Mouse (Mus musculus) lung, embryonic 14.5 days (tissue): ENCODE measurements around the gene Tmcc2. TPM values are rescaled to one million over a fixed set of nuclear protein-coding genes. Genes with fewer than 3 reads are reported as not detected.
A peak's percentile ranks its signal among the peaks of the same experiment; 100 is the strongest.

Experiments used
- ATAC-seq: fragments of 200-750 bp; cut with Nextera tagmentation; 2 replicates; pipeline ENCODE4 v1.8.0; 2017; ENCODE audit warnings: mild to moderate bottlenecking, moderate TSS enrichment, moderate library complexity; ENCODE audit not compliant: insufficient read depth
- DNase-seq: peaks from one replicate; pipeline ENCODE4 v3.0.0-alpha.2; 2015
- H3K27ac ChIP-seq: fragments of 300-500 bp; sonication (generic); 2 replicates; pipeline ENCODE4 v1.5.1; 2014; ENCODE audit warnings: low read depth, mild to moderate bottlenecking, moderate library complexity
- H3K27me3 ChIP-seq: fragments of 300-500 bp; sonication (generic); 2 replicates; pipeline ENCODE4 v1.6.1; 2014; ENCODE audit warnings: low read length, control low read depth; ENCODE audit not compliant: insufficient read depth
- H3K36me3 ChIP-seq: fragments of 300-500 bp; sonication (generic); 2 replicates; pipeline ENCODE4 v1.6.1; 2014; ENCODE audit warnings: control low read depth; ENCODE audit not compliant: insufficient read depth
- H3K4me1 ChIP-seq: fragments of 300-500 bp; sonication (generic); 2 replicates; pipeline ENCODE4 v1.6.1; 2014; ENCODE audit warnings: antibody characterized with exemption, control low read depth; ENCODE audit not compliant: insufficient read depth
- H3K4me2 ChIP-seq: fragments of 300-500 bp; sonication (generic); 2 replicates; pipeline ENCODE4 v1.6.1; 2014; ENCODE audit warnings: mild to moderate bottlenecking
- H3K4me3 ChIP-seq: fragments of 300-500 bp; sonication (generic); 2 replicates; pipeline ENCODE4 v1.5.1; 2014; ENCODE audit warnings: low read depth, low read length
- H3K9ac ChIP-seq: fragments of 300-500 bp; sonication (generic); 2 replicates; pipeline ENCODE4 v1.6.1; 2014
- H3K9me3 ChIP-seq: fragments of 300-500 bp; sonication (generic); 2 replicates; pipeline ENCODE4 v1.6.1; 2016; ENCODE audit warnings: low read depth, low read length, control low read depth
- CTCF ChIP-seq: IDR thresholded peaks from 2 replicates; pipeline ENCODE4 v1.5.1; 2016; ENCODE audit warnings: antibody characterized with exemption, low read depth
- WGBS: fragments of 180-500 bp; shearing (Covaris S2); extraction: QIAGEN DNeasy Blood & Tissue Kit; methylation state at CpG from one replicate; pipeline ENCODE4 v1.1.7; 2014; 5-methylcytosine and 5-hydroxymethylcytosine counted together
- polyA plus RNA-seq: library from polyadenylated mRNA; unstranded; fragments of >200 nt; fragmentation: Nextera tagmentation; extraction: Ambion mirVana; gene quantifications from 2 replicates; pipeline ENCODE4 v1.2.1, GENCODE M21; 2014

The Tmcc2 gene
- polyA plus RNA-seq, 1 experiment from 2014 or later, result 10.3 TPM

DNA sequence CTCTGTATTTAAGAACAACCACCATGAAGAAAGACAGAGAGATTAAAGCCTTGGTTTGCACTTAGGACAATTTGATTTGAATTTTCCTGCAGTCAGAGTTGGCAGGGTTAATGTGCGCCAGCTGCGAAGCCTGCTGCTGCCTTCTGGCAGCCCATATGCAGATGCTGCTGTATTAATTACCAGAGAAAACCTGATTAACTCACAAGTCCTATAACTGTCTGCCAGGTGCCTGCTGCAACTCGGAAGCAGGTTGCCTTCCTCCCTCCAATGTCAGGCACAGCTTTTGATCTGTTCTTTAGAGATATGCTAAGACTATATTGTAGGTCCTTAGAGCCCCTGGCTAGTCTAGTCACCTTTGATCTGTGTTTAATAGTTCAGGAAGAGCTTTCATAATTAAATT is 39.7 kb upstream of the Tmcc2 start:
- Histone ChIP-seq H3K9ac (no peak overlapping the region), H3K27ac (no peak overlapping the region), H3K36me3 (peaks cover 13% of the 10 kb centered on the region; the same call in 1 of the 2 replicates), H3K4me2 (no peak overlapping the region), H3K27me3 (no peaks in the 10 kb centered on the region), H3K9me3 (no peaks in the 10 kb centered on the region), H3K4me3 (no peak overlapping the region), H3K4me1 (no peaks in the 10 kb centered on the region)
- DNase-seq (no peak), ATAC-seq (no peak)
- no peak for TF ChIP-seq CTCF
- 76% methylated on average over 3 of the region's 3 CpGs for WGBS

DNA sequence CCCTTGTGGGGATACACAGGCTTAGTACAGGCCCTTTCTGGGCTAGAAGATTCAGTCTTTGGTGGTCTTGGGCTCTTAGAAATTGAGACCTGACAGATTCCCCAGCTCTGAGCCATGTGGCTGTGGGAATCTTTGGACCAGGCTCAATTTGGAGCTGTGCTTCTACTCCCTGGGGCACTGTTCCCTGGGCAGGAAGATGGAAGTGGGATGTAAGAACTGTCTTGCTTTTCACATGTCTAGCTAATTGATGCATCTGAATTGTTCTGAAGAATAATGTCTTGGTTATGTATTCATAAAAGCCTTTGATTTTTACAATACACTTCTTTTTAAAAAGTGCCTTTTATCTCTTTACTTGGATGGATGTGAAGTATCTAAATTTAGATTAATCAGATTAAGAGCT is 34.5 kb upstream of the Tmcc2 start:
- no peak overlapping the region for H3K4me3 ChIP-seq
- ATAC-seq (no peak), DNase-seq (no peak)
- no peak overlapping the region for H3K9ac ChIP-seq
- 0 out of 2 replicates have a peak, but pooled peaks cover 4% of the 10 kb centered on the region for H3K36me3 ChIP-seq
- H3K27ac ChIP-seq, result no peak overlapping the region
- H3K4me2 ChIP-seq, result no peak overlapping the region
- H3K4me1 ChIP-seq, result 0 out of 2 replicates have a peak, but pooled peaks cover 3% of the 10 kb centered on the region
- no peaks in the 10 kb centered on the region for H3K27me3 ChIP-seq
- TF ChIP-seq CTCF, result no peak
- no peaks in the 10 kb centered on the region for H3K9me3 ChIP-seq

DNA sequence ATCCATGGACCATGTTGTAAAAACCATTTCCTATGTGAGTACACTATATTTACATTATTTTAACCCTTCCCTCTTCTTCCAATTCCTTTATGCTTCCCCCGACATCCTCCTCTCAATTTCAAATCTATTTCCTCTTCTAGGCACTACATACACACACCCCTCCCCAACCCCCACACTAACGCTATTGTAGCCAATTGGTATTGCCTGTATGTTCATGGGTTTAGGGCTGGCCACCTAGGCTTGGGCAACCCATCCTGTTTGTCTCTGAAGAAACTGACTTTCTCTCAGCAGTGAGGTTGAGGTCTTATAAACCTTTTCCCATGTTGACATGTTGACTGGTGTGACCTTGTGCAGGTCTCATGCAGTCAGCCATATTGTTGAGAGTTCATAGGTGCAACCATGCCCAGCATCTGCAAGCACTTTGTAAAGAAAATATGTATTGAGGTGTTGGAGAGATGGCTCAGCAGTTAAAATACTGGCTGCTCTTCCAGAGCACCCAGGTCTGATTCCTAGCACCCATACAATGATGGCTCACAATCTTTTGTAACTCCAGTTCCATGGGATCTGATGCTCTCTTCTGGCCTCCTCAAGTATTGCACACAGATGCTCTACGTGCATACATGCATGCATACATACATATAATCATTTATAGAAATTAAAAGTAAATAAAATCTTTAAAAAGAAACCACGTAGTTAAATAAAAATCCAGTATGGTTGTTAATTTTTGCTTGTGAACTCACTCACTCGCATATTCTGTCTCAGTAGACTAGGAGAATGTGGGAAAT is 32.0 kb upstream of the Tmcc2 start:
- 85% methylated on average over 5 of the region's 5 CpGs for WGBS
- no peak overlapping the region for H3K27ac ChIP-seq
- no peak for ATAC-seq
- 0 out of 2 replicates have a peak, but pooled peaks have one; percentile 13 for TF ChIP-seq CTCF
- H3K36me3 ChIP-seq, result 0 out of 2 replicates have a peak, but pooled peaks cover 4% of the 10 kb centered on the region
- no peaks in the 10 kb centered on the region for H3K27me3 ChIP-seq
- no peak overlapping the region for H3K9ac ChIP-seq
- H3K9me3 ChIP-seq, result no peaks in the 10 kb centered on the region
- DNase-seq, result no peak
- no peak overlapping the region for H3K4me3 ChIP-seq
- H3K4me1 ChIP-seq, result peaks cover 10% of the 10 kb centered on the region; the same call in 1 of the 2 replicates
- H3K4me2 ChIP-seq, result no peak overlapping the region

DNA sequence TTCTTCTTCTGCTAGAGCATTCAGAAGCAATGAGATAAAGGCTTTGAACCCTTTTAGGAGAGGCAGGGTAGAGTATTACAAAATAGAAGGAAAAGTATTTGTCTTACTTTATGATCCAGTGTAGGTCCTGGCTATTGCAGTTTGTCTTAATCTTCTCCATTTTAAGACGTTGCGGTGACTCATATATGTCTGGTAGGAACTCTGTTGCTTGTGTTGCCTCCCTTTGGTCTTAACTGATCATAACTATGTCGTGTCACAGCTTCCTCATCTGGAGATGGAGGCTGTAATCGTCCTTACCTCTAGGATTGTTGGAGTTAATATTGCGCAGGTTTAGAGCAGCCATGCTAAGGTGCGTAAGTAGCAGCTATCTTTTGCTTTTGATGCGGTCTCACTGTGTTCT is 29.6 kb upstream of the Tmcc2 start:
- H3K9me3 ChIP-seq, result no peaks in the 10 kb centered on the region
- peaks cover 10% of the 10 kb centered on the region; the same call in 1 of the 2 replicates for H3K4me1 ChIP-seq
- no peaks in the 10 kb centered on the region for H3K27me3 ChIP-seq
- H3K27ac ChIP-seq, result no peak overlapping the region
- H3K4me3 ChIP-seq, result no peak overlapping the region
- H3K9ac ChIP-seq, result no peak overlapping the region
- no peak for ATAC-seq
- H3K4me2 ChIP-seq, result no peak overlapping the region
- H3K36me3 ChIP-seq, result 0 out of 2 replicates have a peak, but pooled peaks cover 4% of the 10 kb centered on the region
- no peak for DNase-seq
- WGBS, result 85% methylated on average over 7 of the region's 7 CpGs
- no peak for TF ChIP-seq CTCF

DNA sequence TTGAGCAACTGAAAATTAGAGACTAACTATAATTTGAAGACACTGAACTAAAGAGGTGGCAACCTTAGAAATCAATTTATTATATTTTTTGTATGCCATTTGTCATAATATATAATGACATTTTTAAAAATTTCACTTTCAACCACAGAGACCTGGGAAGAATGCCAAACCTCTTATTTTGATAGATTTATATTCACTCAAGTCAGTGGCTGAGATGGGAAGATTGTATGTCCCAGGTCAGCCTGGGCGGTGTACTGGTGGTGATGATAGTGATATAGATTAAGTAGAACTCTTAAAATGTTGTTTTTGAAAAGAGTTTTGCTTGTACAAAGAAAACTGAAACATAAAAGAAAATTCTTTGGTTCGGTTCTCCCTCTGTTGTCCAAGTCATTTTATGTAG is 29.1 kb upstream of the Tmcc2 start:
- peaks cover 10% of the 10 kb centered on the region; the same call in 1 of the 2 replicates for H3K4me1 ChIP-seq
- H3K4me2 ChIP-seq, result no peak overlapping the region
- no peaks in the 10 kb centered on the region for H3K9me3 ChIP-seq
- no peak overlapping the region for H3K9ac ChIP-seq
- ATAC-seq (no peak), DNase-seq (no peak)
- H3K4me3 ChIP-seq, result no peak overlapping the region
- WGBS, result 76% methylated on average over 2 of the region's 2 CpGs
- no peak for TF ChIP-seq CTCF
- no peaks in the 10 kb centered on the region for H3K27me3 ChIP-seq
- no peak overlapping the region for H3K27ac ChIP-seq
- 0 out of 2 replicates have a peak, but pooled peaks cover 4% of the 10 kb centered on the region for H3K36me3 ChIP-seq

DNA sequence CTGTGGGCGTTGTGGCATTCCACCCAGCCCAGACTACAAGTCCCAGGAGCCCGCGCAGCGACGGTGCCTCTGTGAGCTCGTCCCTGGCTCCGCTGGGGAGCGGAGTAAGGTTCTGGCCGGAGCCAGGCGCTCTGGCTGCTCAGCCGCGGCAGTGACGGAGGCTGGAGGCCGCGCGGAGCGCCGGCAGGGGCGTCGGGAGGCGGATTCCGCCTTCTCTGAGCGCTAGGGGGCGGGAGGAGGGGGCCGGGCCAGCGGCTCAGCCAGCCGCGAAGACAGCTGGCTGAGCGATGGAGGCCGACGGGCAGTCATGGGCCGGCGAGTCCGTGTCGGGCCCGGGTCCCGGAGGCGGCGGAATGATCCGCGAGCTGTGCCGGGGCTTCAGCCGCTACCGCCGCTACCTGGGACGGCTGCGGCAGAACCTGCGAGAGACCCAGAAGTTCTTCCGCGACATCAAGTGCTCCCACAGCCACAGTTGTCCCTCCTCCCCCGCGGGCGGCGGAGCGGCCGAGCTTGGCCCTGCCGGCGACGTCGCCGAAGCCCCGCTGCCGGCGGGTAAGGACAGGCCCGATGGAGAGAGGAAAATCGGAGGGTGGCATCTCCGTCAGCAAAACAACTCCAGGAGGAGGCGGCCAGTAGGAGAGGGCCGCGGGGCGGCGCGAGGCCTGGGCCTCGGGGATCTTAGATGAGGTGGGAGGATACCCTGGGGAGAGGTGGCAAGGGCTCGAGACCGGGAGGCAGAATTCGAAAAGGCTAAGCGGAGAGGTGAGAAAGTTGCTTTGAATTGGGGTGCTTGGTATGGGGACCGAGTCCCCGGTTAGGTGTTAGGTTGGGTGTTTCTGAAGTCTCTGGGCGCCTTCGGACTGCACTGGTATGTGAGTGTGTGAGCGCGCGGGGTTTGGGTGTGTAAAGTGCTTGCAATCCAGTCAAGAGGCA is 26.5 kb upstream of the Tmcc2 start, which contains the start of gene Dstyk:
Gene Dstyk (plus strand): TSS at position 237 of the 933 bp plus-strand sequence.
- Histone ChIP-seq H3K9ac (peak within 1 kb of the TSS; percentile 88), H3K4me3 (peak within 1 kb of the TSS; percentile 75), H3K4me2 (peak within 1 kb of the TSS; percentile 60), H3K27ac (peak within 1 kb of the TSS; percentile 94), H3K36me3 (no peaks in the 10 kb centered on the region), H3K9me3 (no peaks in the 10 kb centered on the region), H3K4me1 (peaks cover 10% of the 10 kb centered on the region; the same call in 1 of the 2 replicates), H3K27me3 (no peaks in the 10 kb centered on the region)
- peak; percentile 52 for TF ChIP-seq CTCF
- peak; percentile 98 for DNase-seq
- under 1% methylated on average over 85 of the region's 85 CpGs for WGBS
- ATAC-seq, result peak; percentile 99
